Mouse (Mus musculus) embryonic fibroblast, embryonic 13.5 days (primary cell): ENCODE measurements around the gene Marf1.

Experiments
- CTCF ChIP-seq: IDR thresholded peaks from 2 replicates; pipeline ENCODE4 v1.5.1; 2011; ENCODE audit warnings: mild to moderate bottlenecking, control low read depth, low read length, moderate library complexity, borderline replicate concordance; ENCODE audit not compliant: insufficient read depth
- POLR2A ChIP-seq: IDR thresholded peaks from 2 replicates; pipeline ENCODE4 v1.6.1; 2011; ENCODE audit warnings: low read depth, mild to moderate bottlenecking, control low read depth, low read length, moderate library complexity

DNA sequence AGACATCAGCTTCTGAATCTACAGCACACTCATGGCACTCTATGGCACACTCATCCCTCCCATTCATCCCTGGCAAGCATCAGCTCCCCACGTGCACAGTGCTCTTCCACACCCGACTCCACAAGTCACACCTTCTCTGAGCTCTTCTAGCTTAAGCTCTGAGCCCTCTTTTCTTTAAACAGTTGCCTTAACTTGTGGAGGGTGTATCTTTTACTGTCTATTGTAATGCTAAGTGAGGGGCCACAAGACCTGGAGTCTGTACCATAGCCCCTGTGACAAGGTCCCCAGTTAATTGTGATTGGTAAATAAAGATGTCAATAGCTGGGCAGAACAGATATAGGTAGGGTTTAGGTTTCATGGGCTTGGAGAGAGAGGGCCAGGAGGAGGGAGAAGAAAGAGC is 39.2 kb downstream of the Marf1 start:
- TF ChIP-seq POLR2A (no peak), CTCF (no peak)
